Mouse (Mus musculus) frontal cortex, postnatal 36 days (tissue): ENCODE measurements at regions not wholly inside any gene's neighbourhood (a gene's known extent, or its start where the extent isn't known, plus 50 kb on each side); places are given as distances from the start of the nearest gene placed in this dataset.

Experiments used
- DNase-seq, 2 experiments: peaks; one replicate each; pipeline ENCODE4 v3.0.0; 2022; ENCODE audit warnings: low spot score in 2 of 2

DNA sequence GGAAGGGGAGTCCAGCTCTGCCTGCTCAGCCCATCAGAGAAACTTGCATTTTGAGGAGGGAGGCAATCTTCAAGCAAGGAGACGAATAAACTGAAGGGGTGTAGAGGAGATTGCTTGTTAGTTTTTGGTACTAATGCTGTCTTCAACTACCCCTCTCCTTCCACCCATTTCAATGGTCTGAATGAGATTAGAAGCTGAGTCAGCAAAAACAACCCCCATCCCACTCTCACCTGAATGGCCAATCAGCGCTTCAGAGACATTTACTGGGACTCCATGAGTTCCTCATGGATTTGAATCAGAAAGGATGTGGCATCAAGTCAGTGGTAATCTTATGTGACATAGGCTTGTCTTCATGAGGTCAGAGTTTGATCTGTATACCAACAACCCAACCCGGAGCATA is 180.0 kb upstream of the Nlrp1b start:
- no peak for DNase-seq

- DNase-seq: no peak
These were observed 181.4 kb upstream of the Nlrp1b start for GRCm38 (mm10) chr11:71411958-71412357.

DNA sequence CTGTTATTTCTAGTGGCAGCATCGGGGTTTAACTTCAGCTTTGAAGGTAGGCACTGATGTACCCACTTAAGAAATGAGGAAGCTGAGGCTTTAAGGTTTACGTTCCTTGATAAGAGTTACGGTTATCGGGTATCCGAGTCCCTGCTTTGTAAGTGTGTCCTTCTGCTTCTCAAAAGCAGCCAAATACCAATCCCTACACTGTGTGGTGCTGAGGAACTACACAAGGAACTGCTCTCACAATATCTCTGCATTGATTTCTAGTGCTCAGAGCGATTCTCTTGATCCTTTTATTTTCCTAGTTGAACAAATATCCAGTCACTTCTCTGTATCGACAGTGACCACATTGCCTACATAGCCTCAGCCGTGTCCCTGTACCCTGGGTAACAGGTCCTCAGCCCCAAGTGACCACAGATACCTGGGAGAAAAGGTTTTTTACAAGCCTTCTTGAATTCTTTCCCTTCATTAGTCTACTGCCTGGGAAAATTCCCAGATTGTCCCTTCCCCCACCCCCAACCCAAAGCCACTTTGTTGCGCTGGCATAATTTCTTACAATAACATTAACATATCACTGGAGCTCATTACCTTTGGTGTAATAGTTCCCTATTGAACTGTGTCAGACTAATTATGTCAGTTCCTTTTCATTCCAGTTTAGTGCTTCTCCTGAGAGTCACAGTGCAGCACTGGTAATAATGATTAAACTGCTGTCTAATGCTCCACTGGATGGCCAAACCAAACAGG is 184.0 kb upstream of the Nlrp1b start:
- no peak for DNase-seq

DNA sequence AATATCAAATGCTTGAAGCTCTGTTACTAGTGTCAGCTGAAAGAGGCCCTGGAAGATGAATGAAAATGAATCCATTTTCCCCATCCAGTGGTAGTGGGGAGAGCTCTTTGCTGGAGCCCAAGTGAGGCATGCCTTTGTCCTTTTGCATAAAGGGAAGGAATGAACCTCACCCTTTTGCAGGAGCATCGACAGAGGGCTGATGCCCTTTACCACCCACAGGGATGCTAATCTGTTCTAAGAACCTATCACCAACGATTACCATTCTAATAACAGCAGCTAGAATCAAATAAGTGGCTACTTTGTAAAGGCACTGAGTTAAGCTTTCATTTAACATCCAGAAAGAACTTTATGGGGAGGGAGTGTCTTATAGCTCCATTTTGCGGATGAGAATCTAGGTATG is 184.9 kb upstream of the Nlrp1b start:
- DNase-seq: no peak

GRCm38 (mm10) chr11:71422291-71422840 is 191.8 kb upstream of the Nlrp1b start:
- no peak for DNase-seq

- DNase-seq: no peak
These were observed 192.7 kb upstream of the Nlrp1b start for GRCm38 (mm10) chr11:71423242-71423641.

DNA sequence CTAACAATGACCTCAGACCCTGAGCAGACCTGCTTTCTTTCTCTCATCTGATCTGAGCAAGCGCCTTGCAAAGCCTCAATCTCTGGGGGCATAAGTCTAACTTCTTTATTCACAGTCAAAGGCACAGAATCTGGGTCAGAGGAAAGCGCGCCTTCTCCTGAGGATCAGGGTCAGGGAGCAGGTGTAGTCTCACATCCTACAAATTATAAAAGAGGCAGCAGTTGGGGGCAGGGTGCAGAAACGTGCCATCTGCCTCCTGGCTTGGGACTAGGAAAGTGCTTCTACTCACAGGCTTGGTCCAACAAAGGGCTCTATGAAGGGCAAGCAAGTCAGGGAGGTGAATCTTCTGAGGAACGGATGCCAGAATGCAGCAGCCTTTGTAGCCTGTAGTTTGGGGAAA is 194.3 kb upstream of the Nlrp1b start:
- DNase-seq: no peak

- DNase-seq: no peak
These were observed 199.2 kb upstream of the Nlrp1b start for GRCm38 (mm10) chr11:71429739-71430138.

GRCm38 (mm10) chr11:71434241-71434640 is 203.7 kb upstream of the Nlrp1b start:
- DNase-seq: no peak

DNA sequence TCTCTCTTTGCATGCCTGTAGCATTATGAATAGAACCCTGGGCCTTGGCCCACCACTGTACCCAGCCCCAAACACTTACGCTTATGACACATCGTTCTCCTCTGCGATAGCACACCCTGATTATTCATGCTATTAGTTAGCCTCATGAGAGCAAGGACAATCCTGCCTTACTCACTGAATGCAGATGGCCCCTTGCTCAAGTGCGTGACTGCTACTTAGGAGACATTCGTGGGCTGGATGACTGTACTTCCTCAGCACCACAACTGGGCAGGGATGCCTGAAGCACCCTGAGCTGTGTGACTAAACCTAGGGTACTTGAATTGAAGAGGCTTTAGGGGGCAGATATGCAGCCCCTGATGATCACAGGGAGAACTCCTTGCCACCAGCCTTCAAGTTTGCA is 204.4 kb upstream of the Nlrp1b start:
- no peak for DNase-seq

GRCm38 (mm10) chr11:71435745-71436144 is 205.2 kb upstream of the Nlrp1b start:
- peak in 1 of 2 experiments; percentile 56 for DNase-seq

DNA sequence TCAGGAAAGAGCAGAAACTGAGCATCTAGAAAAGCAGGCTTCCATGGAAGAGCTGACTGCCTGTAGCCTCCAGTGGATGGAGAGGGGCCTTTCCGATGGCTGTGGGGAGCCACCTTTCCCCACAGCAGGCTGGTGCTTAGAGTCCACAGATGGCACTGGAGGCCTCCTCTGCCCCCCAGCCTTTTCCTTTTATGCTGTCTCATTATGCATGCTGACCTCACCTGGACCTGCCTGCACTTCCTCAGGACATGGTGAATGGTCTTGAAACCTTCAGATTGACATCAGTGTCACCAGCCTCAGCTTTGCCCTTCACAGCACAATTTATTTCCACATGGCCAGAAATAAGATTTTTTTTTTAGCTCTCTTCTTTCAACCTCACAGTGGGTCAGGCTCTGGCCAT is 205.8 kb upstream of the Nlrp1b start:
- no peak for DNase-seq

GRCm38 (mm10) chr11:71436801-71437200 is 206.3 kb upstream of the Nlrp1b start:
- DNase-seq: peak in 1 of 2 experiments; percentile 69

GRCm38 (mm10) chr11:71439871-71440270 is 209.3 kb upstream of the Nlrp1b start:
- DNase-seq: peak; percentile 52 to 71

DNA sequence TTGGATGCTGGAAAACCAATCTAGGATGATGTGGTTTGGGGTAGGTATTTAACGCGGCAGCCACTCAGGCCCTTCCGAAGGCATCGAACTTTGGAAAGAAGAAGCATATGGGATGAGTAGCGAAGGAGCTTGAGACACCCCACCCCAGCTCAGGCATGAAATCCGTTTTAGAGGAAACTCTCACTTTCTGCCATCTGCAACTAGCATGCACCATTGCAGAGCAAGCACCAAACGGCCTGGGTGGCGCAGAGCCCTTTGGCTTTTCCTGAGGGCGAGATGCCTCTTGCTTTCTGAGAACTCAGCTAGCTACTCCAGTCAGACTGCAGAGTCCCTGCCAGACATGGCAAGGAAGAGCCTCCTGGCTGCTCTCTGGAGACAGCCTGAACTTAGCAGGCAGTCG is 209.9 kb upstream of the Nlrp1b start:
- DNase-seq: no peak

DNA sequence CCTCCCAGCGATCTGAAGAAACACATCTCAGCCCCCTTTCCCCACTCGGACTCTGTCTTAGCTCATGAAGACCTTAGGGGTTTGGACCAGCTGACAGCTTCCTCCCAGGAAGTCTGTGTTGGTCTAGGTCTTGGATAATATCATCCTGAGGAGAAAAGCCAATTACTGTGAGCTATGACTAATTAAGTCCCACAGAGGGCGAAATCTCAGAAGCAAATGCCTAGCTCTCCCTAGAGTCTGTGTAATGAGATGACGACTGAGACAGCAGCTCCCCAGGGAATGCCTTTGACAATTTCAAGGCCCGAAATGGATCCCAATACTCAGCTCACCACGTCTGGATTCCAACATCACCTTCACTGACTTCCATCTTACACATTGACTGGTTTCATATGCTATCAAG is 213.5 kb upstream of the Nlrp1b start:
- no peak for DNase-seq

DNA sequence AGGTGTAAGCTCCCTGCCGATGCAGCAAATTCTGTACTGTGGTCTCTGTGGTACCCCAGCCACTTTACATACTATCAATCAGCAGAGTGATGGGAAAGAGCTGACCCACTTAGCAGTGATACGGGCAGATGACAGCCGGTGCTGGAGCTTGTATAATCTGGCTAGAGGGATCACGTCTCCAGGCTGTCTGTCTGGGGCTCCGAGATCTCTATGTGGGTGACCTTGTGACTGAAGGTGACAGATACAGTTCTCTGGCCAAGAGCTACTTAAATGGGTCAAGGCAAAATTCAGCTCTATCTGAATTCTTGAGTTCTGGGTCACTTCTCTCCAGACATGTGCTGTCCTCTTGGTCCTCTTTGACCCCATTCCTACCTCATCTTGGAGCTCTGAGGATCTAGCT is 216.1 kb upstream of the Nlrp1b start:
- no peak for DNase-seq

DNA sequence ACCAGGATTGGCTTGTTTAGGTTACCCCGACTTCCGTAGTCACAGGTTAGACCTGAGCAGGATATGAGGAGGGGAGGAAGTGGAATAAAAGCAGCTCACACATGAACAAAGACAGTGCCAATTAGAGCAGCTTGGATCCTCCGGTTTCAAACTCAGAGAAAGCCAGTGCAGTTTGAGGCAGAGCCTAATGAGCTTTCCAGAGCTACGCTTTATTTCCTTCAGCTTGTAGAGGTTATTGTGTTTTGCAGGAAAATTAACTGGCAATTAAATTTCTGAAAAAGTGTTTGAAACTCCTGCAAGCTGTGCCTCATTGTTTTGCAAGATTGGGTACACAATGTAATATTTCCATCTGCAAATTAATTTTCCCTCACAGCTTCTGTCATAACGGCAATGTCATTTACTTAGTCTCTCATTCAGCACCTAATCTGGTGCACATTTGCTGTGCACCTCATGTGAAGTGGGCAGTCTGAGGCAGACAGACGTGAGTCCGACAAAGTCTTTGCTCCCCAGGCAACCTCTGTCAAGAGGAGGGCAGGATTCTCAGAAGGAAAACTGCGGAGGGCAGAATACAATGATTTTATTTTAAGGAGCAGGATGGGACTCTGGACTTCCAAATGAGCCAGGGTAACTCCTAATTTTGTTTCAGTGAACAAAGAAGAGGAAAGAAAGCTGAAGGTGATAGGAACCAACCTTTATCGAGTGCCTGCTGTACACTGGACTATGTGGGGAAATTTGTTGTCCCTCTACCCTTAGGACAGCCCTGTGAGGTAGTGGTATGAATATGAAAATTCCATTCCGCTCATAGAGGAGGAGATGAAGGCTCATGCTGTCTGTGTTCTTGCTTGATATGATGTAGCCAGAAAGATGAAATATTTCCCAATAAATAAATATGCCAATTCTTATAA is 217.6 kb upstream of the Nlrp1b start:
- DNase-seq: no peak

GRCm38 (mm10) chr11:71480094-71480493 is 249.6 kb upstream of the Nlrp1b start:
- no peak for DNase-seq

- no peak for DNase-seq
These were observed 251.9 kb upstream of the Wscd1 start for GRCm38 (mm10) chr11:71497863-71498262.

DNA sequence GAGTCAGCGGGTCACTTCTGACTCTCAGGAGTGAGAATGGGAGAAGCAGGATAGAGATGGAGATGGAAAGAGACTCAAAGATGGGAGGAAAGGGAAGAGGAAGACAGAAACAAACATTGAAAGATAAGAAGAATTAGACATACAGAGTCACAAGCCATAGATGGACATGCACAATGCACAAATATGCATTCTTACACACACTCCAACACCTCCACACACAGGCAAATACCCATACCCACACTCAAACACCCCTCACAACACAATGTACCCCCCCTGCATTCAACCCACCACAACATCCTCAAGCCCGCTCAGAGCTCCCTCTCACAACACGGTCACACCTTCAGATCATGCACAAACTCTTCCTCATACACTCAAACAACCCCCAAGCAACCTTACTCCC is 251.4 kb upstream of the Wscd1 start:
- no peak for DNase-seq

- no peak for DNase-seq
These were observed 247.6 kb upstream of the Wscd1 start for GRCm38 (mm10) chr11:71502156-71502555.
